Mouse (Mus musculus) CH12.LX (cell line): ENCODE measurements around the gene Olfr224. TPM values are rescaled to one million over a fixed set of nuclear protein-coding genes. Genes with fewer than 3 reads are reported as not detected.

Source experiments
- DNase-seq: peaks from one replicate; pipeline ENCODE4 v3.0.0-alpha.2; 2013; ENCODE audit errors: extremely low read depth
- H3K27ac ChIP-seq: 2 replicates; pipeline ENCODE4 v1.5.1; 2012; ENCODE audit warnings: low read depth, mild to moderate bottlenecking, control low read depth, moderate library complexity; ENCODE audit not compliant: insufficient read depth
- H3K27me3 ChIP-seq: replicated peaks from 2 replicates; pipeline ENCODE3; 2012; ENCODE audit warnings: inconsistent platforms
- H3K36me3 ChIP-seq, 2 experiments: replicated peaks in 1 of 2; 2 replicates each; pipeline versions ENCODE3 to v1.6.1; 2012; ENCODE audit warnings: inconsistent platforms in 1 of 2, low read length in 1 of 2, mild to moderate bottlenecking in 1 of 2, mixed read lengths in 1 of 2, moderate library complexity in 1 of 2; ENCODE audit not compliant: control insufficient read depth in 1 of 2, insufficient read depth in 1 of 2
- H3K4me1 ChIP-seq, 2 experiments: 2 replicates each; pipeline ENCODE4 v1.6.1; 2012; ENCODE audit warnings: inconsistent platforms in 1 of 2, moderate library complexity in 1 of 2; ENCODE audit not compliant: insufficient read depth in 2 of 2, control insufficient read depth in 1 of 2
- H3K4me2 ChIP-seq: 2 replicates; pipeline ENCODE4 v1.6.1; 2012; ENCODE audit warnings: low read depth, mild to moderate bottlenecking, control low read depth; ENCODE audit not compliant: poor library complexity, insufficient read depth, severe bottlenecking
- H3K4me3 ChIP-seq, 3 experiments: fragments of 150-350 bp in 1 of 3; sonication (generic) in 1 of 3; replicated peaks in 1 of 3; 2 replicates each; pipeline versions ENCODE3 to v1.5.1; 2011 to 2012; ENCODE audit warnings: low read depth in 2 of 3, low read length in 2 of 3, mild to moderate bottlenecking in 2 of 3, moderate library complexity in 2 of 3, control low read depth in 1 of 3, improper control_type of control experiment in 1 of 3, inconsistent platforms in 1 of 3, mixed read lengths in 1 of 3; ENCODE audit not compliant: poor library complexity in 1 of 3
- H3K79me2 ChIP-seq: replicated peaks from 2 replicates; pipeline ENCODE4 v1.6.1; 2012; ENCODE audit warnings: mild to moderate bottlenecking, moderate library complexity; ENCODE audit not compliant: control insufficient read depth, poor library complexity, insufficient read depth, severe bottlenecking; ENCODE audit errors: extremely low read depth
- H3K9ac ChIP-seq: 2 replicates; pipeline ENCODE4 v1.6.1; 2012; ENCODE audit warnings: low read depth, mild to moderate bottlenecking, control low read depth, moderate library complexity; ENCODE audit not compliant: insufficient read depth
- H3K9me3 ChIP-seq: replicated peaks from 2 replicates; pipeline ENCODE3; 2012; ENCODE audit warnings: low read length, inconsistent platforms, mixed read lengths
- BHLHE40 ChIP-seq: IDR thresholded peaks from 2 replicates; pipeline ENCODE4 v1.6.1; 2011; ENCODE audit warnings: mild to moderate bottlenecking, low read depth, low read length, improper control_type of control experiment
- CHD2 ChIP-seq: IDR thresholded peaks from 2 replicates; pipeline ENCODE4 v1.6.1; 2011; ENCODE audit warnings: low read length, improper control_type of control experiment
- CTCF ChIP-seq, 2 experiments: IDR thresholded peaks in 1 of 2; conservative IDR thresholded peaks in 1 of 2; 2 replicates each; pipeline ENCODE4 v1.5.1; 2011 to 2012; ENCODE audit warnings: low read depth in 2 of 2, low read length in 2 of 2, improper control_type of control experiment in 1 of 2, inconsistent platforms in 1 of 2, mild to moderate bottlenecking in 1 of 2, moderate library complexity in 1 of 2
- E2F4 ChIP-seq: IDR thresholded peaks from 2 replicates; pipeline ENCODE4 v1.6.1; 2011; ENCODE audit warnings: low read depth, low read length, improper control_type of control experiment; ENCODE audit not compliant: insufficient replicate concordance
- EP300 ChIP-seq: IDR thresholded peaks from 2 replicates; pipeline ENCODE4 v1.6.1; 2011; ENCODE audit warnings: low read length, improper control_type of control experiment
- ETS1 ChIP-seq: conservative IDR thresholded peaks from 2 replicates; pipeline ENCODE4 v1.6.1; 2012; ENCODE audit warnings: low read depth, mild to moderate bottlenecking, inconsistent platforms, low read length, improper control_type of control experiment, moderate library complexity
- GABPA ChIP-seq: IDR thresholded peaks from 2 replicates; pipeline ENCODE4 v1.6.1; 2012; ENCODE audit warnings: low read depth, low read length, improper control_type of control experiment, inconsistent platforms; ENCODE audit not compliant: insufficient replicate concordance
- HCFC1 ChIP-seq: IDR thresholded peaks from 2 replicates; pipeline ENCODE4 v1.6.1; 2012; ENCODE audit warnings: low read depth, mild to moderate bottlenecking, inconsistent platforms, low read length, improper control_type of control experiment
- JUN ChIP-seq: IDR thresholded peaks from 2 replicates; pipeline ENCODE4 v1.6.1; 2011; ENCODE audit warnings: low read depth, mild to moderate bottlenecking, low read length, improper control_type of control experiment, moderate library complexity; ENCODE audit not compliant: insufficient read depth
- MAFK ChIP-seq: IDR thresholded peaks from 2 replicates; pipeline ENCODE4 v1.6.1; 2011; ENCODE audit warnings: low read length, improper control_type of control experiment; ENCODE audit not compliant: insufficient replicate concordance
- MAX ChIP-seq: IDR thresholded peaks from 2 replicates; pipeline ENCODE4 v1.6.1; 2011; ENCODE audit warnings: low read length, improper control_type of control experiment
- MEF2A ChIP-seq: IDR thresholded peaks from 2 replicates; pipeline ENCODE4 v1.6.1; 2014; ENCODE audit warnings: low read depth, mild to moderate bottlenecking, inconsistent platforms, low read length, improper control_type of control experiment, borderline replicate concordance
- MXI1 ChIP-seq: IDR thresholded peaks from 2 replicates; pipeline ENCODE4 v1.6.1; 2011; ENCODE audit warnings: mild to moderate bottlenecking, low read depth, low read length, improper control_type of control experiment
- POLR2A ChIP-seq: IDR thresholded peaks from 2 replicates; pipeline ENCODE4 v1.6.1; 2011; ENCODE audit warnings: low read depth, mild to moderate bottlenecking, improper control_type of control experiment, low read length
- TBP ChIP-seq: conservative IDR thresholded peaks from 2 replicates; pipeline ENCODE4 v1.6.1; 2011; ENCODE audit warnings: low read depth, low read length, improper control_type of control experiment
- UBTF ChIP-seq: IDR thresholded peaks from 2 replicates; pipeline ENCODE4 v1.6.1; 2012; ENCODE audit warnings: low read depth, mild to moderate bottlenecking, inconsistent platforms, low read length, improper control_type of control experiment, moderate library complexity
- USF1 ChIP-seq: IDR thresholded peaks from 2 replicates; pipeline ENCODE4 v1.6.1; 2014; ENCODE audit warnings: low read depth, mild to moderate bottlenecking, inconsistent platforms, low read length, improper control_type of control experiment
- ZC3H11A ChIP-seq: IDR thresholded peaks from 2 replicates; pipeline ENCODE4 v1.6.1; 2012; ENCODE audit warnings: low read depth, mild to moderate bottlenecking, inconsistent platforms, low read length, improper control_type of control experiment
- ZNF384 ChIP-seq: IDR thresholded peaks from 2 replicates; pipeline ENCODE4 v1.6.1; 2012; ENCODE audit warnings: low read depth, low read length, improper control_type of control experiment, inconsistent platforms
- dilution Hi-C: fragments of 300-500 bp; cut with MboI; formaldehyde crosslinking; loops from 2 replicates; pipeline ENCODE4 v1.14.3; 2020; ENCODE audit warnings: low sequenced_read_pairs; ENCODE audit not compliant: extremely low pct_unique_long_range_greater_than_20kb, extremely low pct_ligation_motif_present
- in situ Hi-C: fragments of 300-500 bp; cut with MboI; formaldehyde crosslinking; loops from 3 replicates; pipeline ENCODE4 v1.14.3; 2019; ENCODE audit warnings: low sequenced_read_pairs, low pct_ligation_motif_present, low pct_unique_long_range_greater_than_20kb, mixed read lengths
- polyA plus RNA-seq: library from polyadenylated mRNA; unstranded; fragments of >175 nt; gene quantifications from 2 replicates; pipeline ENCODE4 v1.2.1, GENCODE M21; 2012; ENCODE audit warnings: low read depth; ENCODE audit not compliant: insufficient read length
- total RNA-seq, 2 experiments: library from RNA; depleted of rRNA; stranded (reverse); fragments of 300-350 nt in 1 of 2; fragments of >200 nt in 1 of 2; gene quantifications; 2 replicates each; pipeline ENCODE4 v1.2.3; 2012 to 2014

Gene Olfr224
- total and polyA plus RNA-seq, 3 experiments: not detected

- Histone ChIP-seq H3K27ac (no peak overlapping the region), H3K79me2 (no peaks in the 10 kb centered on the region)
- no peak for TF ChIP-seq POLR2A
- TF ChIP-seq CTCF (conservative IDR thresholded peaks at IDR 0.05 in 1 of 2, IDR thresholded peaks at IDR 0.05 in 1 of 2; ENCODE audit: low read depth in 2 of 2, low read length in 2 of 2): no peak
- TF ChIP-seq, all 38 proteins: peak for 0
- no peaks in the 10 kb centered on the region for H3K4me1 ChIP-seq
- no peak for DNase-seq
- H3K9me3 ChIP-seq: no peaks in the 10 kb centered on the region
- no peak overlapping the region for H3K9ac ChIP-seq
- no peaks in the 10 kb centered on the region for H3K36me3 ChIP-seq
- H3K4me2 ChIP-seq: no peak overlapping the region
- in situ Hi-C loops: no loop called here
- dilution Hi-C loops: no loop called here
- H3K4me3 ChIP-seq: no peak overlapping the region
- peaks cover 83% of the 10 kb centered on the region for H3K27me3 ChIP-seq
Observed at GRCm38 (mm10) chr11:58607030-58607429, 36.7 kb upstream of the Olfr224 start.

- Histone ChIP-seq H3K36me3 (no peaks in the 10 kb centered on the region), H3K4me3 (no peak overlapping the region), H3K4me2 (no peak overlapping the region), H3K4me1 (no peaks in the 10 kb centered on the region), H3K9me3 (no peaks in the 10 kb centered on the region), H3K27ac (no peak overlapping the region), H3K27me3 (peaks cover 84% of the 10 kb centered on the region), H3K79me2 (no peaks in the 10 kb centered on the region), H3K9ac (no peak overlapping the region)
- no peak for TF ChIP-seq GABPA
- no peak for TF ChIP-seq MXI1
- no peak for TF ChIP-seq ZC3H11A
- TF ChIP-seq MAX: no peak
- no peak for TF ChIP-seq USF1
- no peak for TF ChIP-seq ZNF384
- no peak for TF ChIP-seq POLR2A
- TF ChIP-seq MEF2A: no peak
- no peak for TF ChIP-seq BHLHE40
- no peak for TF ChIP-seq MAFK
- TF ChIP-seq HCFC1: no peak
- TF ChIP-seq E2F4: no peak
- no peak for TF ChIP-seq EP300
- no peak for TF ChIP-seq UBTF
- TF ChIP-seq TBP: no peak
- no peak for TF ChIP-seq JUN
- TF ChIP-seq ETS1: no peak
- no peak for TF ChIP-seq CHD2
- no peak for DNase-seq
- dilution Hi-C loops (no loop called here), in situ Hi-C loops (no loop called here)
Observed at GRCm38 (mm10) chr11:58606177-58606919, 36.0 kb upstream of the Olfr224 start.
